Mouse (Mus musculus) embryonic fibroblast, embryonic 13.5 days (primary cell): ENCODE measurements at regions not wholly inside any gene's neighbourhood (a gene's known extent, or its start where the extent isn't known, plus 50 kb on each side); places are given as distances from the start of the nearest gene placed in this dataset.

Experiments
- CTCF ChIP-seq: IDR thresholded peaks from 2 replicates; pipeline ENCODE4 v1.5.1; 2011; ENCODE audit warnings: mild to moderate bottlenecking, control low read depth, low read length, moderate library complexity, borderline replicate concordance; ENCODE audit not compliant: insufficient read depth
- POLR2A ChIP-seq: IDR thresholded peaks from 2 replicates; pipeline ENCODE4 v1.6.1; 2011; ENCODE audit warnings: low read depth, mild to moderate bottlenecking, control low read depth, low read length, moderate library complexity

DNA sequence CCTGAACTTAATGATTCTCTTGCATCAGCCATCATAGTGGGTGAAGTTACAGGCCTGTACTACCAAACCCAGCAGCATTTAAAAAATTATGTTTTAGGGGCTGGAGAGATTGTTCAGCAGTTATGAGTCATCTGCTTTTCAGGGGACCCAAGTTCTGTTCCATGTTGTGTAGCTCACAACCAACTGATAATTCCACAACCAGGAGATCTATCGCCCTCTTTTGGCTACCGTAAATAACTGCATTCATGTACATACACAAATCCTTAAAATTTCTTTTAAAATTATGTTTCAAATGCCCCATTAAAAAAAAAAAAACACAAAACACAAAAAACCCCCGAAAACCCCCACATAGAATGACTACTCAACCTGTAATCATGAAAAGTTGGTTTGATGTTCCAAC is 252.8 kb downstream of the Tbc1d1 start:
- TF ChIP-seq POLR2A (no peak), CTCF (no peak)
